Mouse (Mus musculus) WW6 (cell line): ENCODE measurements at regions not wholly inside any gene's neighbourhood (a gene's known extent, or its start where the extent isn't known, plus 50 kb on each side); places are given as distances from the start of the nearest gene placed in this dataset.

Experiments
- DNase-seq: peaks from one replicate; pipeline ENCODE4 v3.0.0-alpha.2; 2013; ENCODE audit warnings: low read depth, low spot score

- no peak for DNase-seq
Observed at GRCm38 (mm10) chr15:67048621-67049020, 547.9 kb upstream of the Lrrc6 start.

GRCm38 (mm10) chr15:67048148-67048547, 547.4 kb upstream of the Lrrc6 start:
- no peak for DNase-seq

GRCm38 (mm10) chr15:67045920-67046804, 545.5 kb upstream of the Lrrc6 start:
- no peak for DNase-seq

GRCm38 (mm10) chr15:67045329-67045728, 544.6 kb upstream of the Lrrc6 start:
- DNase-seq = no peak

GRCm38 (mm10) chr15:67044806-67045205, 544.1 kb upstream of the Lrrc6 start:
- DNase-seq = no peak

GRCm38 (mm10) chr15:67042131-67042530, 541.4 kb upstream of the Lrrc6 start:
- no peak for DNase-seq

GRCm38 (mm10) chr15:67040229-67040628, 539.5 kb upstream of the Lrrc6 start:
- no peak for DNase-seq

- DNase-seq = peak; percentile 78
Observed at GRCm38 (mm10) chr15:67039421-67039907, 538.8 kb upstream of the Lrrc6 start.

- DNase-seq = no peak
Observed at GRCm38 (mm10) chr15:67037647-67038046, 536.9 kb upstream of the Lrrc6 start.

- no peak for DNase-seq
Observed at GRCm38 (mm10) chr15:67036341-67036740, 535.6 kb upstream of the Lrrc6 start.

GRCm38 (mm10) chr15:67033936-67034335, 533.2 kb upstream of the Lrrc6 start:
- DNase-seq = no peak

- no peak for DNase-seq
Observed at GRCm38 (mm10) chr15:67031866-67032526, 531.3 kb upstream of the Lrrc6 start.

- DNase-seq = no peak
Observed at GRCm38 (mm10) chr15:67030975-67031374, 530.3 kb upstream of the Lrrc6 start.

GRCm38 (mm10) chr15:67028161-67028560, 527.5 kb upstream of the Lrrc6 start:
- no peak for DNase-seq

GRCm38 (mm10) chr15:67027751-67028150, 527.0 kb upstream of the Lrrc6 start:
- no peak for DNase-seq

- no peak for DNase-seq
Observed at GRCm38 (mm10) chr15:67025746-67026145, 525.0 kb upstream of the Lrrc6 start.

- no peak for DNase-seq
Observed at GRCm38 (mm10) chr15:67024386-67024785, 523.7 kb upstream of the Lrrc6 start.

- no peak for DNase-seq
Observed at GRCm38 (mm10) chr15:67023081-67023480, 522.4 kb upstream of the Lrrc6 start.

- DNase-seq = no peak
Observed at GRCm38 (mm10) chr15:67021391-67021790, 520.7 kb upstream of the Lrrc6 start.

- DNase-seq = no peak
Observed at GRCm38 (mm10) chr15:67019891-67020290, 519.2 kb upstream of the Lrrc6 start.

GRCm38 (mm10) chr15:67019194-67019661, 518.5 kb upstream of the Lrrc6 start:
- no peak for DNase-seq
